Mouse (Mus musculus) bone marrow macrophage, adult 2 months (primary cell): ENCODE data around the gene Gm9833. TPM values are rescaled to one million over a fixed set of nuclear protein-coding genes. Genes with fewer than 3 reads are reported as not detected.

ENCODE experiments used
- H3K27ac ChIP-seq: 2 replicates; pipeline ENCODE4 v1.5.1; 2012; ENCODE audit warnings: low read depth, low read length; ENCODE audit not compliant: insufficient read depth
- H3K4me1 ChIP-seq: 2 replicates; pipeline ENCODE4 v1.6.1; 2012; ENCODE audit warnings: low read length; ENCODE audit not compliant: control insufficient read depth, insufficient read depth
- H3K4me3 ChIP-seq: 2 replicates; pipeline ENCODE4 v1.5.1; 2012; ENCODE audit warnings: mild to moderate bottlenecking, low read length, moderate library complexity; ENCODE audit not compliant: insufficient read depth
- CTCF ChIP-seq: IDR thresholded peaks from 2 replicates; pipeline ENCODE4 v1.5.1; 2012; ENCODE audit warnings: low read depth, mild to moderate bottlenecking, low read length, moderate library complexity
- POLR2A ChIP-seq: IDR thresholded peaks from 2 replicates; pipeline ENCODE4 v1.6.1; 2012; ENCODE audit warnings: mild to moderate bottlenecking, low read depth, low read length, borderline replicate concordance
- polyA plus RNA-seq: library from polyadenylated mRNA; stranded (reverse); fragments of >200 nt; gene quantifications from 2 replicates; pipeline ENCODE4 v1.2.4, GENCODE M21; 2012; ENCODE audit not compliant: missing spikeins, insufficient read depth, insufficient read length

The Gm9833 gene
- polyA plus RNA-seq, 1 experiment = 1.8 TPM

DNA sequence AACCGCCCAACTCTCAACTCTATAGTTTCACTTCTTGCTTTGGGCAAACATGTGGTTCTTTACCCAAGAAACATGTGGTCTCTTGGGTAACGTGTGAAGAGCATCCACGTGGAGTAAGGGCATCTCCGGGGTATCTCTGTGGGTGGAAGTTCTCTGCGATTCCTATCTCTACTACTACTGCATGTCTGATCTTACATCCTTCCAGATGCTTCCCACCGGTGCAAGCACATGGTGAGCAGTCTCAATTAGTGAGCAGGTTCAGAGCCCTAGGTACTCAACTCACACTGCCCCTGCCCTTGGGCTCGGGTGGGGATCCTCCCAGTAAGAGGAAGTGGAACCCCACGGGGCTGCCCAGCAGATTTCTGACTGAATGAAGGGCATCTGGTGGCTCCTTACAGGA is 399 bp upstream of the Gm9833 start:
- Histone ChIP-seq H3K4me3 (no peak overlapping the region), H3K4me1 (peaks cover 46% of the 10 kb centered on the region), H3K27ac (peak overlapping the region; percentile 65)
- TF ChIP-seq POLR2A (no peak), CTCF (no peak)

DNA sequence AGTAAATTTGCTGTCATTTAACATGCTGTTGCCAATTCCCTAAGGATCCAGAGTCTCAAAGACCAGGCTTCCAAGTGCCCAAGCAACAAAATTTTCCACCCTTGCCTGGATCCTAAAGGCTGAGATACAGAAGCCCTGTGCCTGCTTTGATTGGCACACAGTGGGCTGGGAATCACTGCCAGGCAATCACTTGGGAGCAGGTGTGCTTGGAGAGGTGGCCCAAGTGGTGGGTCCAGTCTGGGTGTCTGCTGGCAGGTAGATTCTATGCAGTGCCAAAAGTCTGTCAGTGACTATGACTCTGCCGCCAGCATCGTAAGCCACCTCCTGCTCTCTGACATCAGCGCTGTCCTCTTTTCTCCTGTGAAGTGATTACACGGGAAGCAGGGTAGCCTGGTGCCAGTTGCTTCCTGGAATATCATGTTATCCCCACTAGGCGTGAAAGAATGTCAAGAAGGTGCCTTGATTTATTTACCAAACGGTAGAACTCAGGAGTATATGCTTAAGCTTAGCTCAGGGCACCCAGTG is 3.8 kb downstream of the Gm9833 start:
- Histone ChIP-seq H3K4me3 (no peak overlapping the region), H3K4me1 (peaks cover 21% of the 10 kb centered on the region), H3K27ac (no peak overlapping the region)
- TF ChIP-seq CTCF (no peak), POLR2A (no peak)

DNA sequence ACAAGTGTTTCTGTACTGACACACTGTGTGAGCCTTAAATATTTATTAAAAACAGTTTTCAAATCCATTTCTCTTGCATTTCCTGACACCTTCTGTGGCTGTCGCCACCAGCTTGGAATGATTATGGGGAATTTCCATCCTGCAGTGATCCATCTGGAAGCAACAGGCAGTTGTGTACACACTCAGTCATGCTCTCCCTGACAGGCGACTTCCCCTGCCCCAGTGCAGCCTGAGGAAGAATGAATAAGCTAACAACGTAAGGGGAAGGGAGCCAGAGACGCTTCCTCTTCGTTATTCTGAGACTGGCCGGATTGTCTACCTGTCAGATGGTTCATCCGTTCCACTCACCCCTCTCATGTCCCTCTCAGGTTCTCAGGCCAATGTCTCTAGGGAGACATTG is 4.6 kb downstream of the Gm9833 start:
- H3K4me3 ChIP-seq = no peak overlapping the region
- no peak overlapping the region for H3K27ac ChIP-seq
- TF ChIP-seq CTCF = no peak
- no peak for TF ChIP-seq POLR2A
- peaks cover 17% of the 10 kb centered on the region for H3K4me1 ChIP-seq

DNA sequence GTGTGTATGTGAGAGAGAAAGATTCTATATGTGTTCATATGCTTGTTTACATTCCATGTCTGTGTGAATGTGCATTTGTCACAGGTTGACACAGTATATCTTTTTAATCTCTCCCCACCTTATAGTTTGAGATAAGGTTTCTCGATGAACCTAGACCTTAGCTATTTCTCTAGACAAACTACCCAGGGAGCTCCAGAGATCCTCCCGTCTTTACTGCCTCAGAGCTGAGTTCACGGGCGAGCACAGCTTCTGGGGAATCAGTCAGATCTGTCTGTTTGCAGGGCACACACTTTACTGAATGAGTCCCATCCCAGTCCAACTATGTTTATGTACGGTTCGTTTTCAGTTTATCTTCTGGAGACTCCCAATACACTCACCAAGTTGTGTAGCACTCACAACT is 5.0 kb downstream of the Gm9833 start:
- Histone ChIP-seq H3K4me1 (peaks cover 13% of the 10 kb centered on the region), H3K4me3 (no peak overlapping the region), H3K27ac (no peak overlapping the region)
- TF ChIP-seq CTCF = no peak
- no peak for TF ChIP-seq POLR2A

DNA sequence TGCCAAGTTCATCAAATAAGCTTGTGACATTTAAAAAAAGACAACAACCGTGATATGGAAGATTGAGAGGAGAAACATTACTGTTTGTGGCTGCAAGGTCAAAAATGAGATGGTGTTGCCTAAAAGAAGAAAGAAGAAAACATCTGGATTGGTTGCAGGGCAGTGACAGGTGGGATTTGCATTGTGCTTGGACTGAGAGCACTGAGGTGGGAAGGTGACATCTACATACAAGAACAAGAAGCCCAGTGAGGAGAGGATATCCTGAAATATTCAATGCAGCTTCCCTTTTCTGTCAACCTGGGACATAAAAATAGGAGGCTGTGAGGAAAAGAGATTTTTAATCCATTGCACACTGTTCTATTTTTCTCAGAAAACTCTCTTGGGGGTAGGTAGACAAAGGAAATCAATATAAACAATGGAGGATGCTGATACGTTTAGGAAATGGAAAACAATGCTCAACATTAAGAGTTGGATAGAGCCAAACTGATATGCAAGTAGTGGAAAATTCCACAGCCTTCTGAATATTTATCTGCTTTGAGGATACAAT is 7.2 kb downstream of the Gm9833 start:
- Histone ChIP-seq H3K4me1 (peaks cover 13% of the 10 kb centered on the region), H3K4me3 (no peak overlapping the region), H3K27ac (no peak overlapping the region)
- TF ChIP-seq CTCF (no peak), POLR2A (no peak)

DNA sequence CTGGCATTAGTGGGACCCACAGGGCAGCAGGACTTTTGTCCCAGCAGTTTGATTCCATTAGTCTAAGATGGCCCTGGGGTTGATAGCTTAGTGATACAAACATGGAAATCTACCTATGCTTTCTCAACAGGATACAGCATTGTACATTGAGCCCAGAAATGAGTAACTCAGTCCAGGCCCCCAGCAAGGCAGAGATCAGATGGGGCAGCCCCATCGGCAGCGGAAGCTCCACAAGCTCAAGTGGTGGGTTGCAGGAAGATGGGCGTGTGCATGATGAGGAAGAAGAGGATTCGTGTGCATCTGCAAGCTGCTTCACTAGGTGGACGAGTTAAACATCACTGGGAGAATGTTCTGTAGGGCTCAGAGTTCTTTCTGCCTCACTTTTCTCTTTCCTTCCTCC is 11.8 kb downstream of the Gm9833 start:
- no peak for TF ChIP-seq POLR2A
- TF ChIP-seq CTCF = no peak
- H3K4me3 ChIP-seq = no peak overlapping the region
- H3K4me1 ChIP-seq = peaks cover 2% of the 10 kb centered on the region; the same call in 1 of the 2 replicates
- no peak overlapping the region for H3K27ac ChIP-seq

DNA sequence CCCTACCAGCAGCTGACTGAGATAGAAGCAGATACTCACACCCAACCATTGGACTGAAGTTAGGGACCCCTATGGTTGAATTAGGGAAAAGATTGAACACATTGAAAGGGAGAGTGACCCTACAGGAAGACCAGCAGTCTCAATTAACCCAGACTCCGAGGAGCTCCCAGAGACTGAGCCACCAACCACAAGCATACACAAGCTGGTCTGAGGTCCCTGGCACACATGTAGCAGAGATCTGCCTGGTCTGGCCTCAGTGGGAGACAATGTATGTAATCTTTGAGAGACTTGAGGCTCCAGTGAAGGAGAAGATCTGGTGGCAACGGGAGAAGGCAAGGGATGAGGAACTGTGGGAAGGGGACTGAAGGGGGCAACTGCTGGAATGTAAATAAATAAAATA is 23.7 kb downstream of the Gm9833 start:
- Histone ChIP-seq H3K4me1 (no peaks in the 10 kb centered on the region), H3K4me3 (no peak overlapping the region), H3K27ac (no peak overlapping the region)
- TF ChIP-seq POLR2A = no peak
- no peak for TF ChIP-seq CTCF

DNA sequence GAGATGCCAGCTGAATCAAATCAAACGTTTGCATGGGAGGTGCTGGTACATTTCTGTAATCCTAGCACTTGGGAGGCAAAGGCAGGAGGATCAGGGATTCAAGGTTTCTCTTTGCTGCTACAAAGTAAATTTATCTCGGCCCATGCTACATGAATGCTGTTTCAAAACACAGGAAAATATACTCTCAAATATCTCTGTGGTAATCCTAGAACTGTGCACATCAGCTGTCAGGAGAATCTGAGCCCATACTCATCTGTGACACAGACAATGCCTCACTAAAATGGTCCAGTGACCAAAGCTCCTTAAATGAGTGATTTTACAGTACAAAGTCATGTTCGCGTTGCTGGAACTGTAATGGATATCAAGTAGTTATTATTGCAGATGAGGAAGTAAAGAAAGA is 24.3 kb downstream of the Gm9833 start:
- H3K27ac ChIP-seq = no peak overlapping the region
- no peak for TF ChIP-seq CTCF
- no peaks in the 10 kb centered on the region for H3K4me1 ChIP-seq
- H3K4me3 ChIP-seq = no peak overlapping the region

DNA sequence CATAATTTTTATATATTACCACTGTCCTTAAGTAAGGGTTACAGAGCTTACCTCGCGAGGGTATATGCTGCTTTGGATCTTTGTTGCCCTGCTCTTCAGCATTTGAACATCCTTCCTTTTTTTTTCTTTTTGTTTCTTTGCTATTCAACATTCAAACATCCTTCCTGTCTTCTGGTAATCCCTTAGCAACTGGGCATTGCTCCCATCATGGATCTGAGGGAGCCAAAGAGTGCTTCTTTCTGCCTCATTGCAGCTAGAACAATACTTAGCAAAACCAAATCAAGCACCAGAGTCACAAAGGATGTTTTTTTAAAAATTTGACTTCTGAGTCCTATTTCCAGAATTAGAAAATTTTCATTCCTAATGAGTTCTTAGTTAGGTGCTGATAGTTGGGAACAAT is 24.8 kb downstream of the Gm9833 start:
- Histone ChIP-seq H3K4me3 (no peak overlapping the region), H3K4me1 (no peaks in the 10 kb centered on the region), H3K27ac (no peak overlapping the region)
- TF ChIP-seq POLR2A = no peak
- TF ChIP-seq CTCF = no peak

DNA sequence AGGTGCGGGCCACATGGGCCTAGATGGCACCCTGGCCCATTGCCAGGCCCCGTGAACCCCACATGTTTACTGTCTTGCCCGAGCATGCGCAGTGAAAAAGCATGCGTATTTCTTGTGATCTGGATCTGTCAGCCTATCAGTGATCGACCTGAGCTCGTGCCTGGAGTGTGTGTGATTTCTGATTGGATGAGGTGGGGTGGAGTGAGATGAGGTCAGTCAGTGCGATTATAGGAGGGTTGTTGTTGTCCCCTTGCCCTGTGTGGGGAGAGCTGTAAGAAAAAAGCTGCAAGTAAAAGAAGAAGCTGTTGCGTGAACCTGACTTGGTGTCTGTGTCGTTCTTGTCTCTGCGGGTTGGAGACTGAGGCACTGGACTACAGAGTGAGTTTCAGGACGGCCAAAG is 28.6 kb downstream of the Gm9833 start:
- Histone ChIP-seq H3K4me3 (no peak overlapping the region), H3K27ac (no peak overlapping the region), H3K4me1 (no peaks in the 10 kb centered on the region)
- TF ChIP-seq POLR2A (no peak), CTCF (no peak)

DNA sequence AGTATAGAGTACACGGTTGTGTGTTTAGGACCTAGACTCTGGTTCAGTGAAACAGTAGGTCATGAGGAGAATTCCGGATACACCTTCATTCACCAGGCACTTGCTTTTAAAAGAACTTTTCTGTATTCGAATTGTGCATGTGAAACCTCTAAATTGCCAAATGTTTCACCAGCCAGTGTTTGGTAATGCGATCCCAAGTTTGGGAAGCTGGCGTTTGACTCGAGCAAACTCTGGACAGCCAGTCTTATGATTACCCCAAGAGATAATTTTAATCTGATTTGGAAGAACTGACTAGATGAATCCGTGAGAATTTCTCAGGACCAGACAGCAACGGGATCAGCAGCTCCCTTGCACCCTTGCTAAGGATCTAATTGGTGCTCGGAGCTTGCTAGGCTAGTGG is 33.3 kb downstream of the Gm9833 start:
- Histone ChIP-seq H3K4me3 (no peak overlapping the region), H3K4me1 (no peaks in the 10 kb centered on the region), H3K27ac (no peak overlapping the region)
- TF ChIP-seq CTCF (no peak), POLR2A (no peak)
